Mouse (Mus musculus) heart, embryonic 13.5 days (tissue): ENCODE results near the gene Gm5152. TPM values are rescaled to one million over a fixed set of nuclear protein-coding genes. Genes with fewer than 3 reads are reported as not detected.
A peak's percentile ranks its signal among the peaks of the same experiment; 100 is the strongest.
"Not testable (repeated sequence)": the region's sequence is repeated elsewhere in the genome, so short reads cannot be mapped to it uniquely, and the experiment has no call there.

ENCODE experiments used
- ATAC-seq: fragments of 200-750 bp; cut with Nextera tagmentation; 2 replicates; pipeline ENCODE4 v1.8.0; 2017; ENCODE audit warnings: moderate TSS enrichment; ENCODE audit not compliant: insufficient number of reproducible peaks, low FRiP score, low TSS enrichment; ENCODE audit errors: extremely low read depth
- H3K27ac ChIP-seq: fragments of 300-500 bp; sonication (generic); replicated peaks from 2 replicates; pipeline ENCODE4 v1.5.1; 2015; ENCODE audit warnings: moderate library complexity, mild to moderate bottlenecking, inconsistent platforms
- H3K27me3 ChIP-seq: fragments of 300-500 bp; sonication (generic); replicated peaks from 2 replicates; pipeline ENCODE4 v1.6.1; 2015; ENCODE audit warnings: mild to moderate bottlenecking, inconsistent platforms
- H3K36me3 ChIP-seq: fragments of 300-500 bp; sonication (generic); 2 replicates; pipeline ENCODE4 v1.6.1; 2015; ENCODE audit warnings: mild to moderate bottlenecking, inconsistent platforms
- H3K4me1 ChIP-seq: fragments of 300-500 bp; sonication (generic); 2 replicates; pipeline ENCODE4 v1.6.1; 2015; ENCODE audit warnings: inconsistent platforms
- H3K4me2 ChIP-seq: fragments of 300-500 bp; sonication (generic); 2 replicates; pipeline ENCODE4 v1.6.1; 2015; ENCODE audit warnings: inconsistent platforms, mild to moderate bottlenecking, moderate library complexity
- H3K4me3 ChIP-seq: fragments of 300-500 bp; sonication (generic); 2 replicates; pipeline ENCODE4 v1.5.1; 2015; ENCODE audit warnings: moderate library complexity, mild to moderate bottlenecking, inconsistent platforms
- H3K9ac ChIP-seq: fragments of 300-500 bp; sonication (generic); 2 replicates; pipeline ENCODE4 v1.6.1; 2015; ENCODE audit warnings: inconsistent platforms, mild to moderate bottlenecking, moderate library complexity
- H3K9me3 ChIP-seq: fragments of 300-500 bp; sonication (generic); 2 replicates; pipeline ENCODE4 v1.6.1; 2016; ENCODE audit warnings: inconsistent platforms
- WGBS: fragments of 180-500 bp; shearing (Covaris S2); methylation state at CpG from one replicate; pipeline ENCODE4 v1.1.7; 2015; ENCODE audit warnings: mixed read lengths; 5-methylcytosine and 5-hydroxymethylcytosine counted together
- polyA plus RNA-seq: library from polyadenylated mRNA; unstranded; fragments of >200 nt; fragmentation: Nextera tagmentation; extraction: Ambion mirVana; gene quantifications from 2 replicates; pipeline ENCODE4 v1.2.1, GENCODE M21; 2015

Gene Gm5152
- not detected in 2 replicates for polyA plus RNA-seq

DNA sequence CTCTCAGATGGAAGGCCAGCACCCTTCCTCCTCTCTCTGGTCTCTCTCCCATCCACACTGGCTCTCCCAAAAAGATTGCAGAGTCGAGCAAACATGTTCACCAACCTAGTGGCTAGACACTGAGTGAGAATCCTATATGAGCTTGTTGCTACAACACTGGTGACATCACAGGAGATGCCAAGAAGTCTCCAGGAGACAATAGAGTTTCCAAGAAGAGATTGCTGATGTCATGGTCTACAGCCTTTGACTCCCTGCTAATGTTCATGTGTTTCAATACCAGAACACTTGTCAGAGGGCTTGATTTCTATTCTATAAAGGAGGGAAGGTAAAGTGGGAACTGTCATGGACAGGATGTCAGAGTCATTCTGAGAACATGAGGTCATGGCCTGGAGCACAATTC lies at the start of gene Gm5152:
TSS of gene Gm5152 (minus strand) at position 101 of the 400 bp plus-strand sequence.
- H3K9me3 ChIP-seq, H3K27ac ChIP-seq, H3K36me3 ChIP-seq, H3K4me2 ChIP-seq, H3K4me3 ChIP-seq, H3K4me1 ChIP-seq, H3K9ac ChIP-seq, ATAC-seq, H3K27me3 ChIP-seq: not testable (repeated sequence)
- WGBS = no CpG with 5 or more reads among the region's 1 CpGs

DNA sequence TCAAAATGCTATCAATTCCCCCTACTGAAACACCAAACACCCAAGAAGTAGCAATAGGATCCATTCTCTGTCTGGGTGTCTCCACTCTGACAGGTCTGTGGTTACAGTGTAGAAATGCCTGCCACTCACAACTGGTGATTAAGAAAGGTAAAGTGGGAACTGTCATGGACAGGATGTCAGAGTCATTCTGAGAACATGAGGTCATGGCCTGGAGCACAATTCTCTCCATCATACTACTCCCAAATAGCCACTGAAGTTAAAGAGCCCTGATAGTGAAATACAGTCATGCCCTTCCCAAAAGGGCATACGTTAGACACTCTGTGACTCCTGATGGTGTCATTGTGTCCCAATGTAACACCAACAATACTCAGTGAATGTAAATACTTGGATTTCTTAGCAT lies 8.4 kb upstream of the Gm5152 start:
- 56% methylated on average over 1 of the region's 1 CpGs for WGBS
- H3K36me3 ChIP-seq, H3K4me1 ChIP-seq, H3K9me3 ChIP-seq, H3K4me3 ChIP-seq, ATAC-seq, H3K4me2 ChIP-seq, H3K27ac ChIP-seq, H3K27me3 ChIP-seq, H3K9ac ChIP-seq: not testable (repeated sequence)

DNA sequence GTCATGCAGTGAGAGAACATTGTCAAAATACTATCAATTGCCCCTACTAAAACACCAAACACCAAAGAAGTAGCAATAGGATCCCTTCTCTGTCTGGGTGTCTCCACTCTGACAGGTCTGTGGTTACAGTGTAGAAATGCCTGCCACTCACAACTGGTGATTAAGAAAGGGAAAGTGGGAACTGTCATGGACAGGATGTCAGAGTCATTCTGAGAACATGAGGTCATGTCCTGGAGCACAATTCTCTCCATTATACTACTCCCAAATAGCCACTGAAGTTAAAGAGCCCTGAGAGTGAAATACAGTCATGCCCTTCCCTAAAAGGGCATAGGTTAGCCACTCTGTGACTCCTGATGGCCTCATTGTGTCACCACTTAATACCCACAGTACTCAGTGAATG lies 556 bp downstream of the Gm5152 start:
- H3K27ac ChIP-seq, H3K4me2 ChIP-seq, H3K9ac ChIP-seq, H3K9me3 ChIP-seq, H3K27me3 ChIP-seq, ATAC-seq, H3K4me3 ChIP-seq, H3K4me1 ChIP-seq, H3K36me3 ChIP-seq: not testable (repeated sequence)

DNA sequence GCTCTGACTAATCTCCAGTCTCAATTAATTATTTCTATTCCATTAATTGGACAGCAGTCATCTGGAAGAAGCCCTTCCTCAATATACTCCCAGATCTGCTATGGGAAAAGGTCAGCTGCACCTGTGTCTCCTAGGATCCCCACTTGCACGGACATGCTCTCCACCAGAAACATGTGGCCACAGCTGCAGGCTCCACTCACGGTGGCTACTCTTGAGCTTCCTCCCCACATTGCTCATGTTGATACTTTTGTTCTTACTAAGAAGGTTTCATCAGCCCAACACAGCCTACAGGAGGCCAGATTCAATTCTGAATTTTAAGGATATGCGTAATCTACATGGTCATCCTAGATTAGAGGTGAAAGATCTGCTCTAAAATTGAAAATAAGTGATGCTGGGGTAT lies 5.9 kb downstream of the Gm5152 start:
- not testable (repeated sequence) for H3K27ac ChIP-seq, H3K9ac ChIP-seq, ATAC-seq, H3K4me3 ChIP-seq, H3K27me3 ChIP-seq, H3K4me1 ChIP-seq, H3K9me3 ChIP-seq, H3K36me3 ChIP-seq, H3K4me2 ChIP-seq
- WGBS = 81% methylated on average over 3 of the region's 3 CpGs

DNA sequence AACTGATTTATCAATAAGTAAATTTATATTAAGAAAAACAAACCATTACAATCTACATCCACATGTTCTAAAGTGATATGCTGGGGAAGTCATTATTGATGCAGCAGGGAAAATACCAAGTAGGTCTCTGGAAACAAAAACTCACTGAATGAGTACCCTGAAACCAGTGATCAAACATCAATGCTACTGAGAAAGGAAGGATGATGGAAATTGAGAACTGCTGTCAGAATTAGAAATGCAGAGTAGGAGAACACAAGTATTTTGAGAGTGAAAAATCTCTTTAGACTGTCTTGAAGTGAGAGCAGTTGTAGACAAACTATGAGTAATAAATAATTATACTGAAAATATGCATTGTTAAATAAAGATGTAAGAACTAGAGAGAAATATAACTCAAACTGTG lies 26.0 kb downstream of the Gm5152 start:
- H3K9ac ChIP-seq = no peak overlapping the region

DNA sequence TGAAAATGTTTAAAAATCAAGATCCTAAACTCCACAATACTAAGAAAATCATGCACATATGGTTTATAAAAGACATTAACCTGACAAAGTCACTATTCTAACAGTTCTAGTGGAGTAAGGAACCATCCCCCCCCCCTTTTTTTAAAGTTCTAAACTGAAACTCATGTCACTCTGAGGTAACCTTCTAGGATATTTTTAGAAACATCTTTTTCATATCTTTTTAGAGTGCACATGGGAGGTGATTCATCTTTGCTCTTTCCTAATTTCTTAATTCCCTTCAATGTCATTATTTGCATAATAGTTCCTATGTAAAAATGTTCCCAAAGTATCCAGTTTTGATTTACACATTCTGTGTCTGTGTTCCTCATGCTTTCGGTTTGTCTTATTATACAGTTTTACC lies 43.3 kb downstream of the Gm5152 start:
- Histone ChIP-seq H3K36me3 (no peaks in the 10 kb centered on the region), H3K4me1 (no peaks in the 10 kb centered on the region), H3K4me3 (no peak overlapping the region), H3K27me3 (no peaks in the 10 kb centered on the region), H3K9ac (no peak overlapping the region), H3K9me3 (no peaks in the 10 kb centered on the region), H3K27ac (no peak overlapping the region), H3K4me2 (no peak overlapping the region)
- no peak for ATAC-seq
- WGBS = 69% methylated on average over 1 of the region's 1 CpGs

More for the DNA sequence above, 26.0 kb downstream of the Gm5152 start:
- Histone ChIP-seq H3K4me1 (no peaks in the 10 kb centered on the region), H3K9me3 (no peaks in the 10 kb centered on the region), H3K27ac (no peak overlapping the region), H3K4me2 (no peak overlapping the region), H3K4me3 (no peak overlapping the region), H3K27me3 (no peaks in the 10 kb centered on the region), H3K36me3 (no peaks in the 10 kb centered on the region)
- no peak for ATAC-seq

DNA sequence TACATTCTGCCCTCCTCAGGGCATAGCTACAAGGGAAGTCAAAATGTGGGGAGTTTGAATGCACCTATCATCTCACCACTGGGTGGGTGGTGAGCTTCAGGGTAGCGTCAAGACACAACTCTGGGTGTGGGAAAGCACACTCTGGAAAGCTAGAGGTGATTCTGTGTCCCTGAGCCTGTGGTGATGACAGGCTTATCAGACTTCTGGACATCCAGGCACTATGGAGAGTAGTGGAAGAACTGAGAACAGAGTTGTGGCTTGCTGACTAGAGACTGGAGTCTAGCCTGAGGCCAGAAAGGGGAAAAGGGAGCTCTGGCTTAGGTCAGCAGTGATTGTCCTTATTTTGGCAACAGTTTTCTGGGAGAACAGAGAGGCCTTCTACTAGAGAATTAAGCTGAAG lies 49.4 kb downstream of the Gm5152 start:
- Histone ChIP-seq H3K4me1 (peaks cover 5% of the 10 kb centered on the region; the same call in 1 of the 2 replicates), H3K9me3 (no peaks in the 10 kb centered on the region), H3K27ac (peak overlapping the region; percentile 34), H3K36me3 (no peaks in the 10 kb centered on the region), H3K4me3 (no peak overlapping the region), H3K4me2 (no peak overlapping the region), H3K9ac (no peak overlapping the region), H3K27me3 (no peaks in the 10 kb centered on the region)
- ATAC-seq = peak; percentile 74; the same call in 1 of the 2 replicates
- WGBS = 9% methylated on average over 1 of the region's 1 CpGs
